ENCODE assay signal across 21 mouse cellular contexts in the genomic region with DNA sequence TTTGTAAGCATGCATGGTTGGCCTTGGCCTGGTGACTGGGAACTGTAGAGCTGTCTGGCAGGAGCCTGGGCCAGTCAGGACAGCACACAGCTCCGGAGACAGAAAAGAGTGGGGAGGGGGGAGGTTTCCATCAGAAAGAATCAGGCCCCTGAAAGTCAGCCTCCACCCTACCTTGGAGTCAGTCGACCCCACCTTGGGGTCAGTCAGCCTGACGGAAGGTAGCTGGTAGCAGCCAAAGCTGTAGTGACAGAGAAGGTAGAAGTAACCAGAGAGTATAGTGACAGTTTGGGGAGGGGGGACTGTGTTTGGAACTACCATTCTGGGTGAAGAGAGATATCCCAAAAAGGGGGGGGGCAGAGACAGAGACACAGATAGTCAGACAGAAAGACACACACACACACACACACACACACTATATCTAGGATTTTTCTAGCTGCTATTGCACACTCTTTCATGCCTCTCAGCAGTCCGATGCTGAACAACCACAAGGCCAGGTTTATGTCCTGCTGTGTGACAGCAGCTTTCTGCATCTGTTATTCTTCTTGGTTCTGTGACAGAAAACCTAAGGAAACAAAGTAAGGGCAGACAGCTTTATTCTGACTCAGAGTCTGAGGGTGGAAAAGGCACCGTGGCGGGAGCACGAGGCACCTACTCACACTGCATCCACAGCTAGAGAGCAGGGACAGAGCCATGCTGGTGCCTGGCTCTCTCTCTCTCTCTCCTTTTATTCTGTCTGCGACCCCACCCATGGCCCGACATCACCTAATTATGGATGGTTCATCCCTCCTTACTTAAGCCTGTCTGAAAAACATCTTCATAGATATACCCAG. TPM values are rescaled to one million over a fixed set of nuclear protein-coding genes. Genes with fewer than 3 reads are reported as not detected.
DNase-seq lines count a peak whose midpoint lies in the region; ATAC-seq lines count a peak whose summit lies in the region.
"Had no signal": no experiment of that assay in that cellular context is flagged by ENCODE, and none has a peak within 500 bp of the region (broad histone marks: within the 10 kb centered on the region; RNA-seq: fewer than 3 reads in every experiment).

No protein-coding gene starts in this region.

- H3K4me3 ChIP-seq in forebrain, embryonic 14.5 days (ENCODE audit: low read depth, low read length), result no peak overlapping the region
- no peak overlapping the region for H3K4me3 ChIP-seq in forebrain, embryonic 15.5 days
- H3K4me3 ChIP-seq in midbrain, embryonic 15.5 days, result no peak overlapping the region
- H3K4me3 ChIP-seq: heart, embryonic 13.5 days; layer of hippocampus, adult 2 months; limb, embryonic 10.5 days; midbrain, embryonic 12.5 days had no signal

- H3K9ac ChIP-seq in forebrain, embryonic 14.5 days (ENCODE audit: low read length), result no peak overlapping the region
- H3K9ac ChIP-seq in forebrain, embryonic 15.5 days (replicated peaks), result no peak overlapping the region
- no peak overlapping the region for H3K9ac ChIP-seq in midbrain, embryonic 15.5 days
- H3K9ac ChIP-seq: heart, embryonic 13.5 days; midbrain, embryonic 12.5 days had no signal

- no peaks in the 10 kb centered on the region for H3K9me3 ChIP-seq in forebrain, embryonic 14.5 days (replicated peaks; ENCODE audit: control insufficient read depth, low read length)
- no peaks in the 10 kb centered on the region for H3K9me3 ChIP-seq in forebrain, embryonic 15.5 days
- H3K9me3 ChIP-seq in midbrain, embryonic 15.5 days, result no peaks in the 10 kb centered on the region
- H3K9me3 ChIP-seq: heart, embryonic 13.5 days; limb, embryonic 10.5 days; midbrain, embryonic 12.5 days had no signal

- no peak for DNase-seq in forebrain, embryonic 14.5 days (ENCODE audit: low spot score)
- peak; percentile 14 to 28 for DNase-seq in left cerebral cortex, postnatal 14 days (ENCODE audit: low spot score in 2 of 2)
- no peak for DNase-seq in left cerebral cortex, postnatal 4 days
- DNase-seq in adrenal gland, postnatal 14 days, result peak; percentile 29
- no peak for DNase-seq in ovary, postnatal 36 days (ENCODE audit: low spot score)
- no peak for DNase-seq in cerebellum, postnatal 36 days
- DNase-seq: cerebellum, adult 2 months; heart, adult 11 months; heart, postnatal 36 days; kidney, adult 18-20 months; kidney, postnatal 10 days; lung, adult 2 months; lung, postnatal 4 days had no signal

- H3K27me3 ChIP-seq in forebrain, embryonic 14.5 days (replicated peaks; ENCODE audit: control insufficient read depth, insufficient read depth, low read length), result no peaks in the 10 kb centered on the region
- H3K27me3 ChIP-seq in forebrain, embryonic 15.5 days, result no peaks in the 10 kb centered on the region
- H3K27me3 ChIP-seq in midbrain, embryonic 15.5 days (replicated peaks), result no peaks in the 10 kb centered on the region
- H3K27me3 ChIP-seq: heart, embryonic 13.5 days had no signal

- ATAC-seq in forebrain, embryonic 14.5 days, result 0 out of 2 replicates have a peak, but pooled peaks have one; percentile 34
- no peak for ATAC-seq in forebrain, embryonic 15.5 days (replicated peaks)
- ATAC-seq in midbrain, embryonic 15.5 days (replicated peaks), result peak; percentile 72

- H3K27ac ChIP-seq in forebrain, embryonic 14.5 days (ENCODE audit: low read depth, low read length), result no peak overlapping the region
- no peak overlapping the region for H3K27ac ChIP-seq in forebrain, embryonic 15.5 days (replicated peaks)
- 0 out of 2 replicates have a peak overlapping the region, but pooled peaks have one; percentile 14 for H3K27ac ChIP-seq in midbrain, embryonic 15.5 days
- H3K27ac ChIP-seq: heart, embryonic 13.5 days; layer of hippocampus, adult 2 months; limb, embryonic 10.5 days; midbrain, embryonic 12.5 days had no signal

- no peak overlapping the region for H3K4me2 ChIP-seq in forebrain, embryonic 14.5 days (ENCODE audit: low read length)
- no peak overlapping the region for H3K4me2 ChIP-seq in forebrain, embryonic 15.5 days (replicated peaks)
- no peak overlapping the region for H3K4me2 ChIP-seq in midbrain, embryonic 15.5 days
- H3K4me2 ChIP-seq: heart, embryonic 13.5 days; liver, embryonic 11.5 days; midbrain, embryonic 12.5 days had no signal

- WGBS in forebrain, embryonic 14.5 days, result 74% methylated on average over 9 of the region's 9 CpGs
- 63% methylated on average over 9 of the region's 9 CpGs for WGBS in forebrain, embryonic 15.5 days
- WGBS in midbrain, embryonic 15.5 days, result 44% methylated on average over 9 of the region's 9 CpGs

- intact Hi-C loops in left cerebral cortex, postnatal 14 days (cut with DNase I), result no loop called here
- intact Hi-C loops in left cerebral cortex, postnatal 4 days (cut with DNase I), result no loop called here

- H3K36me3 ChIP-seq in forebrain, embryonic 14.5 days (ENCODE audit: control insufficient read depth, insufficient read depth, low read length), result no peaks in the 10 kb centered on the region
- no peaks in the 10 kb centered on the region for H3K36me3 ChIP-seq in forebrain, embryonic 15.5 days
- no peaks in the 10 kb centered on the region for H3K36me3 ChIP-seq in midbrain, embryonic 15.5 days (replicated peaks)
- H3K36me3 ChIP-seq: heart, embryonic 13.5 days; limb, embryonic 10.5 days; midbrain, embryonic 12.5 days had no signal

- no peaks in the 10 kb centered on the region for H3K4me1 ChIP-seq in forebrain, embryonic 14.5 days (ENCODE audit: control insufficient read depth, insufficient read depth, low read length)
- no peaks in the 10 kb centered on the region for H3K4me1 ChIP-seq in forebrain, embryonic 15.5 days
- peaks cover 3% of the 10 kb centered on the region; the same call in 1 of the 2 replicates for H3K4me1 ChIP-seq in midbrain, embryonic 15.5 days
- H3K4me1 ChIP-seq: heart, embryonic 13.5 days; limb, embryonic 10.5 days had no signal

RNA-seq across cellular contexts. Expression of gene Mrap2, which starts 23.1 kb away (rescaled TPM):
- 0.41 and 0.54 TPM in 2 replicates for polyA plus RNA-seq in forebrain, embryonic 14.5 days (2014; fragmentation: Nextera tagmentation; extraction: Ambion mirVana)
- 0.72 and 1.1 TPM in 2 replicates for polyA plus RNA-seq in forebrain, embryonic 15.5 days (2015; fragmentation: Nextera tagmentation; extraction: Ambion mirVana)
- 1 to 10 TPM; 3.3 to 4.7 TPM for total RNA-seq in left cerebral cortex, postnatal 14 days (2021)
- 1 to 10 TPM; 1.5 to 3.5 TPM for total RNA-seq in left cerebral cortex, postnatal 4 days (2021)
- 2.1 and 2.5 TPM in 2 replicates for total RNA-seq in adrenal gland, postnatal 14 days (2021)
- 2.3 TPM in 2 replicates for polyA plus RNA-seq in midbrain, embryonic 15.5 days (2015; fragmentation: Nextera tagmentation; extraction: Ambion mirVana)
- polyA plus RNA-seq: heart, embryonic 13.5 days; liver, embryonic 11.5 days; neural tube, embryonic 11.5 days had no signal

Comparison
In these comparisons a context has a peak if more than half of its experiments do, and no peak if none do; other contexts are left out.
1. DNase-seq: peak in left cerebral cortex, postnatal 14 days (2 of 2) and adrenal gland, postnatal 14 days (single experiment); none in forebrain, embryonic 14.5 days (single experiment), left cerebral cortex, postnatal 4 days (single experiment), ovary, postnatal 36 days (single experiment) and cerebellum, postnatal 36 days (0 of 2).